Mouse (Mus musculus): ENCODE results near the gene Tmem239. TPM values are rescaled to one million over a fixed set of nuclear protein-coding genes. Genes with fewer than 3 reads are reported as not detected.

Tmem239 gene
- polyA plus RNA-seq, 1 experiment from 2014 or later = 0.29 TPM

DNA sequence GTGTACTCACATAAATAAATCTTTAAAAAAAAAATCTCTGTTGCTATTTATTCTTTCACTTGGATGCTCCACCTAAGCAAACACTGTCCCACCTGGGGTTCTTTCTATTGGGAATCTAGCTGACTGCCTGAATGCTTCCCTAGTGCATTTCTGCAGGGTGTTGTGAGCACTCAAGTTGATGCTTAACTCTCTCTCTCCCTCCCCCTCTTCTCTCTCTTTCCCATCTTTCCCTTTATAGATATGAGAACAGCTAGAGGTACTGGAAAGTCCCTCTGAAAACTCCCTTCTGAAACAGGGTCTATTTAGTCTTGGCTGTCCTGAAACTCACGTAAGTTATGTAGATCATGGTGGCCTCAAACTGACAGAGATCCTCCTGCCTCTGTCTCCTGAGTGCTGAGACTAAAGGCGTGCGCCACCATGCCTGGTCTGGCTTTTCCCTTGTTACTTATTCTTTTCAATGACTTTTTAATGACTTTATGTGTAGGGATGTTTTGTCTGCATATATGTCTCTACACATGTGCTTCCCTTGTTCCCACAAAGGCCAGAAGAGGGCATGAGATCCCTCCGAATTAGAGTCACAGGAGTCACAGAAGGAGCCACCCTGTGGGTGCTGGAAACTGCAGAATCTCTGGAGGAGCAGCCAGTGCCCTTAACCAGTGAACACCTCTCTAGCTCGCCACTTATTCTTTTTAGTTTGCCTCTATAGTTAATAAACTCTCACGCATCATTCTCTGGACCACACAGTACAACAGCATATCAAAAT, 8.0 kb downstream of the Tmem239 start:
- Histone ChIP-seq H3K4me1 (replicated peaks) (peaks cover 5% of the 10 kb centered on the region), H3K27me3 (no peaks in the 10 kb centered on the region), H3K9ac (no peak overlapping the region), H3K4me3 (no peak overlapping the region), H3K36me3 (peaks cover 9% of the 10 kb centered on the region), H3K9me3 (no peaks in the 10 kb centered on the region), H3K4me2 (no peak overlapping the region), H3K27ac (replicated peaks) (no peak overlapping the region)
- no peak for ATAC-seq (ENCODE audit: low read depth)
- WGBS = 79% methylated on average over 6 of the region's 6 CpGs

GRCm38 (mm10) chr2:130421781-130422620, 15.7 kb downstream of the Tmem239 start:
- Histone ChIP-seq H3K36me3 (peaks cover 18% of the 10 kb centered on the region), H3K27ac (replicated peaks) (no peak overlapping the region), H3K9me3 (no peaks in the 10 kb centered on the region), H3K4me3 (no peak overlapping the region), H3K4me2 (no peak overlapping the region), H3K27me3 (no peaks in the 10 kb centered on the region), H3K4me1 (replicated peaks) (peaks cover 51% of the 10 kb centered on the region), H3K9ac (no peak overlapping the region)
- no peak for ATAC-seq (ENCODE audit: low read depth)
- 94% methylated on average over 26 of the region's 26 CpGs for WGBS

DNA sequence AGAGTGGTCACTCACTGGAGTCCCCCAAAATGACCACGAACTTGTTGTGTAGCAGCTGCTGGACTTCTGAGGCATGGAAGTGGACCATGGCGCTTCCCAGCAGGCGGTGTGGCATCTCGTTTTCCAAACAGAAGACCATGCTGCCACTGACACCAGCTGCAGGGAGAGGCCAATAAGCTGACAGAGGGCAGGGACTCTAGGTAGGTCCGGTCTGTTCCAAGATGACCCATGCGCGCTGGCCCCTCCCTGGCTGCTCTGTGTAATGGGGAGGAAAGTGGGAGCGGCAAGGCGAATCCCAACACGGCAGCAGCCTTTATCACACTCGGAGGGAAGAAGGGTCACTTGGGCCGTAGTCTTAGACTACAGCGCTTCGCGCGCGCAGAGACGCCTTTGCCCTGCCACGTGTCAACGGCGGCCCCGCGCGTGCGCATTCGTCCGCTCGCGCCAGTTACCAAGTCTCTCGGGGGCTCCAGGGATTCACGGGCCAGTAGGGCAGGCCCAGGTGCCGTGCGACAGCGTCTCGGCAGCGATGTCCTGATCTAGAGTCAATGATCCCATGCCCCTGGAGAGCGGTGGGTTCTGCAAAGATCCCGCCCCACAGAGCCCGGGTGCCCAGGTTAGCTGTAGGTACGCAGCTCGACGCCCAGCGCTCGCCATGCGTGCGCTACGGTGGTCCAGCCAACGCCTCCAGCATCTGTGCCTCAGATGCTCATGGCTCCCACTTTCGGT, 17.3 kb downstream of the Tmem239 start:
- peaks cover 54% of the 10 kb centered on the region for H3K4me1 ChIP-seq (replicated peaks)
- H3K4me3 ChIP-seq = peak overlapping the region; percentile 84
- H3K4me2 ChIP-seq = peak overlapping the region; percentile 69
- WGBS = 17% methylated on average over 49 of the region's 49 CpGs
- H3K9ac ChIP-seq = peak overlapping the region; percentile 89
- H3K9me3 ChIP-seq = no peaks in the 10 kb centered on the region
- H3K36me3 ChIP-seq = peaks cover 16% of the 10 kb centered on the region
- ATAC-seq (ENCODE audit: low read depth) = peak; percentile 79
- H3K27me3 ChIP-seq = no peaks in the 10 kb centered on the region
- peak overlapping the region; percentile 92 for H3K27ac ChIP-seq (replicated peaks)

- peak within 1 kb of the TSS; percentile 84 for H3K4me3 ChIP-seq
Observed at GRCm38 (mm10) chr2:130424126-130424853, 18.0 kb downstream of the Tmem239 start, which contains the start of the genes Vps16 and Pced1a. Gene Vps16, plus strand, starts transcription at chr2:130424339. Gene Pced1a, minus strand, starts transcription at chr2:130424701.

GRCm38 (mm10) chr2:130425112-130425511, 18.8 kb downstream of the Tmem239 start:
- H3K9ac ChIP-seq = peak overlapping the region; percentile 89
- 51% methylated on average over 5 of the region's 5 CpGs for WGBS
- ATAC-seq (ENCODE audit: low read depth) = no peak
- no peaks in the 10 kb centered on the region for H3K27me3 ChIP-seq
- H3K4me2 ChIP-seq = peak overlapping the region; percentile 69
- H3K4me3 ChIP-seq = peak overlapping the region; percentile 84
- H3K27ac ChIP-seq (replicated peaks) = peak overlapping the region; percentile 92; the same call in 1 of the 2 replicates
- H3K9me3 ChIP-seq = no peaks in the 10 kb centered on the region
- peaks cover 54% of the 10 kb centered on the region for H3K4me1 ChIP-seq (replicated peaks)
- 0 out of 2 replicates have a peak, but pooled peaks cover 3% of the 10 kb centered on the region for H3K36me3 ChIP-seq

More at GRCm38 (mm10) chr2:130424126-130424853, 18.0 kb downstream of the Tmem239 start, which contains the start of the genes Vps16 and Pced1a:
- Histone ChIP-seq H3K4me2 (peak within 1 kb of the TSS; percentile 69), H3K9ac (peak within 1 kb of the TSS; percentile 89), H3K9me3 (no peaks in the 10 kb centered on the region), H3K4me1 (replicated peaks) (peaks cover 54% of the 10 kb centered on the region), H3K36me3 (peaks cover 9% of the 10 kb centered on the region; the same call in 1 of the 2 replicates), H3K27me3 (no peaks in the 10 kb centered on the region), H3K27ac (replicated peaks) (peak within 1 kb of the TSS; percentile 92)
- WGBS = under 1% methylated on average over 58 of the region's 58 CpGs
- ATAC-seq (ENCODE audit: low read depth) = peak; percentile 95

- Histone ChIP-seq H3K27me3 (no peaks in the 10 kb centered on the region), H3K4me3 (no peak overlapping the region), H3K9ac (no peak overlapping the region), H3K4me2 (no peak overlapping the region), H3K36me3 (peaks cover 12% of the 10 kb centered on the region; the same call in 1 of the 2 replicates), H3K4me1 (replicated peaks) (peaks cover 17% of the 10 kb centered on the region), H3K9me3 (no peaks in the 10 kb centered on the region), H3K27ac (replicated peaks) (no peak overlapping the region)
- no peak for ATAC-seq (ENCODE audit: low read depth)
- WGBS = 74% methylated on average over 2 of the region's 2 CpGs
Observed at GRCm38 (mm10) chr2:130429851-130430250, 23.6 kb downstream of the Tmem239 start.

DNA sequence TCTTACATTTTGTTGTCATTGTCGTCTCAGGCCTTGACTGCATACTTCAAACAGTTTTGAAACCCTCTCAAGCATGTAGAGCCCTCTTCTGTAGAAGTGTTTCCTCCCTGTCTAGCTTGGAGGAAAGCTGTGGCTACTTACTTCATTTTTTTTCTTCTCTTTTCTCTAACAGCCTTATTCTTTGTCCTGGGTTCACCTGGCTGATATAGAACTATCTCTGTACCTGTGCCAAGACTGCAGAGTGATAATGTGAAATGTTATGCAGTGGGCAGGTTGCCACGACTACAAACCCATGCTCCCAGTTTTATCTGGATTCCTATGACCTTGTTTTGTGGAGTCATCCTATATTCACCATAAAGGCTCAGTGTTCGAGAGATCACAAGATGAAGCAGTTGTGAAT, 24.2 kb downstream of the Tmem239 start:
- H3K4me3 ChIP-seq = no peak overlapping the region
- peaks cover 10% of the 10 kb centered on the region for H3K4me1 ChIP-seq (replicated peaks)
- H3K36me3 ChIP-seq = peaks cover 12% of the 10 kb centered on the region; the same call in 1 of the 2 replicates
- no peak overlapping the region for H3K9ac ChIP-seq
- H3K27me3 ChIP-seq = no peaks in the 10 kb centered on the region
- no peak overlapping the region for H3K27ac ChIP-seq (replicated peaks)
- no peaks in the 10 kb centered on the region for H3K9me3 ChIP-seq
- H3K4me2 ChIP-seq = no peak overlapping the region
- WGBS = 87% methylated on average over 3 of the region's 3 CpGs
- no peak for ATAC-seq (ENCODE audit: low read depth)

DNA sequence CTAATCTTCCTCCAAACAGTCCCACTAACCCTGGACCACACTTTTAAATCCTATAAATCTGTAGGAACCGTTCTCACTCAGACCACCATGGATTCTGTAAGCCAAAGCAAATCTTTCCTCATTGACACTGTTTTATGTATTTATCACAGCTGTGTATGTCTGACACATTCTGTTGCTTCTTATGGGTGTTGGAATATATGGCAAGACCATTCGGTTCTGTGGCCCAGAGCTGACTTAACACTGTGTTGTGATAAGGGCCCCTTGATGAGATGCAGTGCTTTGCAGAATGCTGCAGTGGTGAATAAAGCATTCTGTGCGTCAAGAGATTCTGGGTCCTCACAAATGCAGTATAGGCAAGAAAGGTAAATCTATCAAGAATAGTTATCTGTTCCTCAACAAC, 25.9 kb downstream of the Tmem239 start:
- ATAC-seq (ENCODE audit: low read depth) = no peak
- Histone ChIP-seq H3K4me2 (no peak overlapping the region), H3K4me3 (no peak overlapping the region), H3K9me3 (no peaks in the 10 kb centered on the region), H3K4me1 (replicated peaks) (0 out of 2 replicates have a peak, but pooled peaks cover 3% of the 10 kb centered on the region), H3K27ac (replicated peaks) (no peak overlapping the region), H3K9ac (no peak overlapping the region), H3K27me3 (no peaks in the 10 kb centered on the region), H3K36me3 (peaks cover 12% of the 10 kb centered on the region; the same call in 1 of the 2 replicates)
- 92% methylated on average over 3 of the region's 3 CpGs for WGBS

DNA sequence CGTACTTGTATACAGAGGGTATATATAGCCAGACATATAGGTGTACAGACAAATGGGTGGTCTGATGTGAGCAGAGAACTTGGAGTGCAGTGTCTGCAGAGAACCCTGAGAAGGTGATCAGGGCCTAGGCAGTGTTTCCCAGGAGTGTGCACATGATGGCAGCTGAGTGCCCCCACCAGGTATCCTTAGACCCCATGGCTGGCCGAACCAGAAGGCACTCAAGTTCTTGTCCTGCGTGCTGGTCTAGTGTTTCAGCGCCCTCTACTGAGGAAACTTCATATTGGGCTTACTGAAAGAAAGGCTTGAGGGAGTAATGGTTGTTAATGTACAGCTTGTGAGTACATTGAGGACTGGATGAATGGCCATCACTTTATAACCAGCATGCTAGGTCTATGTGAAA, 26.9 kb downstream of the Tmem239 start:
- H3K9ac ChIP-seq = no peak overlapping the region
- no peaks in the 10 kb centered on the region for H3K4me1 ChIP-seq (replicated peaks)
- peak; percentile 47; the same call in 1 of the 2 replicates for ATAC-seq (ENCODE audit: low read depth)
- peaks cover 20% of the 10 kb centered on the region for H3K36me3 ChIP-seq
- H3K4me2 ChIP-seq = no peak overlapping the region
- no peak overlapping the region for H3K4me3 ChIP-seq
- WGBS = 28% methylated on average over 4 of the region's 4 CpGs
- no peaks in the 10 kb centered on the region for H3K27me3 ChIP-seq
- H3K27ac ChIP-seq (replicated peaks) = no peak overlapping the region
- no peaks in the 10 kb centered on the region for H3K9me3 ChIP-seq

GRCm38 (mm10) chr2:130436769-130437168, 30.5 kb downstream of the Tmem239 start:
- Histone ChIP-seq H3K4me3 (no peak overlapping the region), H3K36me3 (peaks cover 51% of the 10 kb centered on the region), H3K27ac (replicated peaks) (no peak overlapping the region), H3K9me3 (no peaks in the 10 kb centered on the region), H3K27me3 (no peaks in the 10 kb centered on the region), H3K4me2 (no peak overlapping the region), H3K9ac (no peak overlapping the region), H3K4me1 (replicated peaks) (no peaks in the 10 kb centered on the region)
- WGBS = 97% methylated on average over 1 of the region's 1 CpGs
- no peak for ATAC-seq (ENCODE audit: low read depth)

DNA sequence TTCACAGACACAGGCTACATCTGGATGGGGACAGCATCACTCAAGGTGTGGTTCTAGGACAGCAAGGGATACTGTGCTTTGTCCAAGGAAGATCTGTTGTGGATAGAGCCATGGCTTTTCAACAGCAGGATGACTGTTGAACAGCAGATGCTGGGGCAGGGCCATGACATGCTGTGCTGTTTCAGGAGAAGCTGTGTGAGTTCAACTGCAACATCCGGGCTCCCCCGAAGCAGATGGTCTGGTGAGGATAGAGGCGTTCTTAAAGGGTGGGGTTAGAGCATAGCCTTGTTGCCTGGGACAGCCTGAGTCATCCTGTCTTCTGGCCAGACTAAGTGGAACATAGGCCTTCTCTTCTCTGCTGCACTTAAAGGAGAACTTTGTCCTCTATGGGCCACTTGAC, 32.6 kb downstream of the Tmem239 start:
- no peaks in the 10 kb centered on the region for H3K27me3 ChIP-seq
- H3K9ac ChIP-seq = no peak overlapping the region
- no peak overlapping the region for H3K27ac ChIP-seq (replicated peaks)
- no peaks in the 10 kb centered on the region for H3K9me3 ChIP-seq
- no peak for ATAC-seq (ENCODE audit: low read depth)
- H3K4me2 ChIP-seq = no peak overlapping the region
- no peak overlapping the region for H3K4me3 ChIP-seq
- 88% methylated on average over 3 of the region's 3 CpGs for WGBS
- peaks cover 66% of the 10 kb centered on the region for H3K36me3 ChIP-seq
- H3K4me1 ChIP-seq (replicated peaks) = no peaks in the 10 kb centered on the region

All from neural tube, embryonic 13.5 days (tissue).